Mouse (Mus musculus) MEL (cell line): Measurements from ENCODE around the gene Eef1a1.
A peak's percentile ranks its signal among the peaks of the same experiment; 100 is the strongest.

Experiments used
- CTCF ChIP-seq, 3 experiments: IDR thresholded peaks in 2 of 3; conservative IDR thresholded peaks in 1 of 3; 2 replicates each; pipeline ENCODE4 v1.5.1; 2011 to 2012; ENCODE audit warnings: low read length in 3 of 3, low read depth in 2 of 3, mild to moderate bottlenecking in 2 of 3, improper control_type of control experiment in 1 of 3, inconsistent platforms in 1 of 3, mixed read lengths in 1 of 3, moderate library complexity in 1 of 3; ENCODE audit not compliant: control insufficient read depth in 1 of 3, insufficient read depth in 1 of 3, poor library complexity in 1 of 3, severe bottlenecking in 1 of 3
- E2F4 ChIP-seq: IDR thresholded peaks from 2 replicates; pipeline ENCODE4 v1.6.1; 2011; ENCODE audit warnings: low read depth, low read length, improper control_type of control experiment, borderline replicate concordance
- MAFK ChIP-seq: IDR thresholded peaks from 2 replicates; pipeline ENCODE4 v1.6.1; 2011; ENCODE audit warnings: low read depth, mild to moderate bottlenecking, low read length, improper control_type of control experiment, borderline replicate concordance
- MAX ChIP-seq: IDR thresholded peaks from 2 replicates; pipeline ENCODE4 v1.6.1; 2011; ENCODE audit warnings: low read length, improper control_type of control experiment
- MYC ChIP-seq: IDR thresholded peaks from 2 replicates; pipeline ENCODE4 v1.6.1; 2011; ENCODE audit warnings: low read depth, mild to moderate bottlenecking, low read length, improper control_type of control experiment, moderate library complexity
- POLR2A ChIP-seq, 2 experiments: IDR thresholded peaks; 2 replicates each; pipeline ENCODE4 v1.6.1; 2011 to 2012; ENCODE audit warnings: low read length in 2 of 2, mild to moderate bottlenecking in 2 of 2, control low read depth in 1 of 2, improper control_type of control experiment in 1 of 2, low read depth in 1 of 2, moderate library complexity in 1 of 2; ENCODE audit not compliant: control insufficient read depth in 1 of 2, insufficient read depth in 1 of 2, poor library complexity in 1 of 2
- POLR2AphosphoS5 ChIP-seq: IDR thresholded peaks from 2 replicates; pipeline ENCODE4 v1.6.1; 2012; ENCODE audit warnings: low read depth, borderline replicate concordance, mild to moderate bottlenecking, inconsistent platforms, low read length, moderate library complexity, mixed read lengths
- RCOR1 ChIP-seq: IDR thresholded peaks from 2 replicates; pipeline ENCODE4 v1.6.1; 2012; ENCODE audit warnings: low read depth, mild to moderate bottlenecking, inconsistent platforms, low read length, improper control_type of control experiment
- TAL1 ChIP-seq: IDR thresholded peaks from 2 replicates; pipeline ENCODE4 v1.6.1; 2012; ENCODE audit warnings: mild to moderate bottlenecking, inconsistent platforms, low read length, moderate library complexity, mixed read lengths
- USF2 ChIP-seq, 2 experiments: IDR thresholded peaks; 2 replicates each; pipeline ENCODE4 v1.6.1; 2011 to 2012; ENCODE audit warnings: improper control_type of control experiment in 2 of 2, low read length in 2 of 2, borderline replicate concordance in 1 of 2, inconsistent platforms in 1 of 2, low read depth in 1 of 2, mild to moderate bottlenecking in 1 of 2; ENCODE audit not compliant: insufficient read depth in 1 of 2
- ZC3H11A ChIP-seq: IDR thresholded peaks from 2 replicates; pipeline ENCODE4 v1.6.1; 2012; ENCODE audit warnings: low read depth, mild to moderate bottlenecking, inconsistent platforms, low read length, improper control_type of control experiment
- ZMIZ1 ChIP-seq: IDR thresholded peaks from 2 replicates; pipeline ENCODE4 v1.6.1; 2012; ENCODE audit warnings: low read depth, mild to moderate bottlenecking, inconsistent platforms, low read length, improper control_type of control experiment, moderate library complexity

DNA sequence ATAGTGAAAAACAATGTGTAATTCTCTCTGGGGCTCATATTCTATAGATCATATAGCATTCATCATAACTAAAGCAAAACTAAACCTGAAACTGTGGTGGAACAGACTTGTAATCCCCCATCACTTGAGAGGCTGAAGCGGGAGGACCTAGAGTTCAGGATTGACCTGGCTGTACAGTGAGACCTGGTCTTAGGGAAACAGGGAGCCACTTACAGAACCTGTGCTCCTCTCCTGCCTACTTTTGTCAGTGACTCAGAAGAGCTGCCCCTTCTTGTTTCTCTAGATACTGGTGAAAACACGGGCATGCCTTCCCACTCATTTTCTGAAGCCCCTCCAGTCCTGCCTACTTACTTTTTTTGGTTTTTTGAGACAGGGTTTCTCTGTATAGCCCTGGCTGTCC, 14.7 kb downstream of the Eef1a1 start:
- TF ChIP-seq POLR2A (IDR thresholded peaks at IDR 0.05; ENCODE audit: control insufficient read depth in 1 of 2, insufficient read depth in 1 of 2, low read depth in 1 of 2, low read length in 2 of 2, poor library complexity in 1 of 2) (peak in 1 of 2 experiments; percentile 11; a peak in 1 of 4 replicates), ZC3H11A (no peak), CTCF (IDR thresholded peaks at IDR 0.05 in 2 of 3, conservative IDR thresholded peaks at IDR 0.05 in 1 of 3; ENCODE audit: control insufficient read depth in 1 of 3, insufficient read depth in 1 of 3, low read depth in 2 of 3, low read length in 3 of 3, poor library complexity in 1 of 3, severe bottlenecking in 1 of 3) (no peak), MAX (no peak), MAFK (no peak), TAL1 (no peak), RCOR1 (no peak), POLR2AphosphoS5 (no peak), USF2 (IDR thresholded peaks at IDR 0.05; ENCODE audit: borderline replicate concordance in 1 of 2, insufficient read depth in 1 of 2, low read depth in 1 of 2, low read length in 2 of 2) (no peak), ZMIZ1 (peak; percentile 32; the same call in 1 of the 2 replicates), E2F4 (no peak), MYC (no peak)
